Mouse (Mus musculus) G1E-ER4 (cell line): ENCODE measurements around the gene Resp18. TPM values are rescaled to one million over a fixed set of nuclear protein-coding genes. Genes with fewer than 3 reads are reported as not detected.

ENCODE experiments used
- GATA1 ChIP-seq: IDR thresholded peaks from one replicate; pipeline ENCODE4 v1.8.0; 2012; ENCODE audit warnings: low read length, inconsistent platforms
- polyA plus RNA-seq: library from polyadenylated mRNA; stranded (reverse); fragments of >175 nt; gene quantifications from 2 replicates; pipeline ENCODE4 v1.2.3, GENCODE M21; 2012

Gene Resp18
- polyA plus RNA-seq, 1 experiment, result not detected

DNA sequence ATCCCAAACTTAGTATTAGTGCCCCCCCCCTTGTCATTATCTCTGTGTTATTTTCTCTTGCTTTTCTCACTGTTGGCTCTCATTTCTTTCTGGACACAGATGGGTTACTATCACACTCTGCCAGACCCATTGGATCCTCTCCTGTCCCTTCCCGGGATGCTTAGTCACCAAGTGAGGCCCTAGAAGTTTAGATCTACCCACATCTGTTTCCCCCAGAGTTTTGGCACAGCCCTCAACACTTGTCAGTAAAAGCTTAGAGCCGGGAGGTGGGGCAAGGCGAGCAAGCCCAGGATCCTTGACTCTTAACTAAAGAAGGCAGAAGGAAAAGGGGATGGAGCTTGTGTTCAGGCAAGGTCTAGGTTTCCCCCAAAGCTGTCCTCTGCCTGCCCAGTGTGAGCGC, 49.1 kb downstream of the Resp18 start:
- TF ChIP-seq GATA1, result no peak

DNA sequence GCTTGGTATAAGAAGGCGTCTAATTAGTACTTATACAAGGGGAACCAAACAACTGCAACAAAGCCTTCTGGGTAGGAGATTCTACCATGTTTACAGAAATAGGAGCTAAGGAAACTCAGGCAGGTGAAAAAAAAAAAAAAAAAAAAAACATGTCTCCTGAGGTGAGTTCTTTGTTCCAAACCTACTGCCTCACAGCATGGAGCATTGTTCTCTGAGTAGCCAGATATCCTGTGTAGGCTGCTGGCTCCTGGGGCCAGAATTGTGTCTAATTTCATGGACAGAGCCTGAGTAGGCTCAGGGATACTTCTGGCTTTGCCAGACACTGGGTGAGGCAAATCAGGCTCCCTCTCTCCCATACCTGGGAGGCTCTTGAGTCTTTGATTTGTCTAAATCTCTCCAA, 50.6 kb downstream of the Resp18 start:
- TF ChIP-seq GATA1, result no peak

DNA sequence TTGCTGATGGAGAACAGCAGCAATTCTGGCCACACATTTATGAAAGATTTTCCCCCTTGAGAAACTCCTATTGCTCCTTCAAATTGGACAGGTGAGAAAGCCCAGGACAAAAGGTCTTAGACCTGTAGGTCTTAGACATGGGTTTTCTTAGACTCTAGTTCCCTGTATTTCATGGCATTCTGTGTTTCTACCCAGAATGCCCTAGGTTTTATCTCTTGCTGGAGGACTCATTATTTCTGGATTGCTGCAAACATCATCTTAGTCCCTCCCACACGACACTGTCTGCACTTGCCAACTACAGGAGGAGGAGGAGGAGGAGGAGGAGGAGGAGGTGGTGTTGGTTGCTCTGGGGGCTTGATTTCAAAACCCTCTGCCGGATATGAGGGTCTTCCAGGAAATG, 52.1 kb downstream of the Resp18 start:
- TF ChIP-seq GATA1, result no peak

DNA sequence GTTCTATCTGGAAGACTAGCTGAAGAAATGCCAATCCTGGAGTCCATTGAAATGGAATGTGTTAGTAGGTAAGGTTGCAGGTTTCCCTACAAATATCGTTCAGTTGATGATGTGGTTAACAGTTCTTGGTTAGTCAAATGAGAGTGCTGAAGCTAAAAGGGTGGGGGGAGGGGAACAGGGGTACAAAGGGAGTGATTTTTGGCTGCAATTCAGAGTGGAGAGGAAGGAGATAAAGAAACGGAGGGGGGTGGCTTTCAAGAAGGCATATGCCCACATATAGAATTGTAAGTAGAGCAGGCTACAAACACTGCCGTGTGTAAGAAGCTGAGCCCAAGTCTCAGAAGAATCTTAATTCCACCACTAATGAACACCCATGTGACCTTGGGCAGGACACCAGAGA, 52.7 kb downstream of the Resp18 start:
- no peak for TF ChIP-seq GATA1

DNA sequence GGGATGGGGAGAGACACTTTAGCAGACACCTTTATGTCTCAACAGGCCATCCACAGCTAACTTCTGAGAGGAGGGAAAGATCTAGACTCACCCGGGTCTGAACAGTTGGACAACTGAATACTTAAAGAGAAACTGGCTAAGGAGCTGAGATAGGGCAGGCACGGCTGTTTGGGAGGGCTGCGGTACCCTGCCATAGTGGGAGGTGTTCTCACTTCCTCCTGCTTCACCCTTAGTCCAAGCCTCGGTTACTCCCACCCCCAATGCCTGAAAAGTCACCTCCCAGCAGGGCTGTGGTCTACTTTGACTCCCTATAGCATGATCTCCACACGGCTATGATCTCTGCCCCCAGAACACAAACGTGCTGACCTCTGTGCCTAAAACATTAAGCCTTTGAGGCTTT, 54.7 kb downstream of the Resp18 start:
- no peak for TF ChIP-seq GATA1

DNA sequence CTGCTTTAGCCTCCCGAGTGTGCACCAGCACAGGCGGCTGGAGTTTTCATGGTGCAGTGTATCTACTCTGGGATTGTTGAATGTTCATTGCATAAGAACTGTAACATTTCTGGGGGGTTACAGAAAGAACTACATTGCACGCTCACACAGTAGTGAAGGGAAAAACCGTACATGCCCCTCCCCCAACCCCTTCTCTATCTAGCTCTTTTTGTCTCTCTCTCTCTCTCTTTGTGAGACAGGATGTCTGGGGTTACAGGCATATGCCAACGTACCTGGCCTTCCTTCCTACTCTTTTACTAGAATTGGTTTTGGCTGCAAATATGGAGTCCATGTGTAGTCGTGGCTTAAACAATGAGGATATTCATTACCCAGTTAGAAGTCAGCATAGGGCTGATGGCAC, 55.3 kb downstream of the Resp18 start:
- TF ChIP-seq GATA1, result no peak

Other genes starting within 250 kb of the Resp18 start
- 0.24 and 0.27 TPM in 2 replicates for gene Nhej1, start 153.2 kb downstream of the Resp18 start, polyA plus RNA-seq
- 0.13 TPM in 2 replicates for gene Slc23a3, start 144.5 kb downstream of the Resp18 start, polyA plus RNA-seq
- gene Cnppd1, start 135.7 kb downstream of the Resp18 start, polyA plus RNA-seq, result 92.2 and 100 TPM in 2 replicates
- gene Retreg2, start 135.6 kb downstream of the Resp18 start, polyA plus RNA-seq, result 93.7 and 148 TPM in 2 replicates
- gene Zfand2b, start 109.8 kb downstream of the Resp18 start, polyA plus RNA-seq, result 21.4 and 28.2 TPM in 2 replicates
- gene Abcb6, start 98.0 kb downstream of the Resp18 start, polyA plus RNA-seq, result 17.2 and 22.2 TPM in 2 replicates
- gene Ankzf1, start 86.3 kb downstream of the Resp18 start, polyA plus RNA-seq, result 14.3 and 16.1 TPM in 2 replicates
- gene Atg9a, start 86.2 kb downstream of the Resp18 start, polyA plus RNA-seq, result 44.2 and 52.5 TPM in 2 replicates
- 0.45 and 0.86 TPM in 2 replicates for gene Glb1l, start 67.6 kb downstream of the Resp18 start, polyA plus RNA-seq
- gene Stk16, start 67.6 kb downstream of the Resp18 start, polyA plus RNA-seq, result 143 and 217 TPM in 2 replicates
- gene Tuba4a, start 58.5 kb downstream of the Resp18 start, polyA plus RNA-seq, result 26.0 and 85.0 TPM in 2 replicates
- gene A630095N17Rik, start 46.3 kb downstream of the Resp18 start, polyA plus RNA-seq, result not detected in 2 replicates
- gene Dnajb2, start 42.0 kb downstream of the Resp18 start, polyA plus RNA-seq, result 11.3 and 14.7 TPM in 2 replicates
- gene Ptprn, start 13.9 kb downstream of the Resp18 start, polyA plus RNA-seq, result 1.1 and 1.4 TPM in 2 replicates
- gene Dnpep, start 39.6 kb upstream of the Resp18 start, polyA plus RNA-seq, result 46.2 and 77.7 TPM in 2 replicates
- 1.4 and 1.6 TPM in 2 replicates for gene Des, start 81.9 kb upstream of the Resp18 start, polyA plus RNA-seq
- gene Speg, start 96.9 kb upstream of the Resp18 start, polyA plus RNA-seq, result 0.09 and 0.33 TPM in 2 replicates
- gene Gmppa, start 157.5 kb upstream of the Resp18 start, polyA plus RNA-seq, result 292 TPM in 2 replicates
- 0.40 and 0.56 TPM in 2 replicates for gene Asic4, start 172.0 kb upstream of the Resp18 start, polyA plus RNA-seq
- gene Chpf, start 200.9 kb upstream of the Resp18 start, polyA plus RNA-seq, result 99.0 and 103 TPM in 2 replicates
- 2.4 and 4.1 TPM in 2 replicates for gene Tmem198, start 201.1 kb upstream of the Resp18 start, polyA plus RNA-seq
- gene Obsl1, start 228.0 kb upstream of the Resp18 start, polyA plus RNA-seq, result not detected in 2 replicates
- not detected in 2 replicates for gene Inha, start 228.7 kb upstream of the Resp18 start, polyA plus RNA-seq
- 134 and 160 TPM in 2 replicates for gene Stk11ip, start 243.1 kb upstream of the Resp18 start, polyA plus RNA-seq